Mouse (Mus musculus): ENCODE results near the gene Rmi1.
"Not testable (repeated sequence)": the region's sequence is repeated elsewhere in the genome, so short reads cannot be mapped to it uniquely, and the experiment has no call there.

Gene Rmi1

DNA sequence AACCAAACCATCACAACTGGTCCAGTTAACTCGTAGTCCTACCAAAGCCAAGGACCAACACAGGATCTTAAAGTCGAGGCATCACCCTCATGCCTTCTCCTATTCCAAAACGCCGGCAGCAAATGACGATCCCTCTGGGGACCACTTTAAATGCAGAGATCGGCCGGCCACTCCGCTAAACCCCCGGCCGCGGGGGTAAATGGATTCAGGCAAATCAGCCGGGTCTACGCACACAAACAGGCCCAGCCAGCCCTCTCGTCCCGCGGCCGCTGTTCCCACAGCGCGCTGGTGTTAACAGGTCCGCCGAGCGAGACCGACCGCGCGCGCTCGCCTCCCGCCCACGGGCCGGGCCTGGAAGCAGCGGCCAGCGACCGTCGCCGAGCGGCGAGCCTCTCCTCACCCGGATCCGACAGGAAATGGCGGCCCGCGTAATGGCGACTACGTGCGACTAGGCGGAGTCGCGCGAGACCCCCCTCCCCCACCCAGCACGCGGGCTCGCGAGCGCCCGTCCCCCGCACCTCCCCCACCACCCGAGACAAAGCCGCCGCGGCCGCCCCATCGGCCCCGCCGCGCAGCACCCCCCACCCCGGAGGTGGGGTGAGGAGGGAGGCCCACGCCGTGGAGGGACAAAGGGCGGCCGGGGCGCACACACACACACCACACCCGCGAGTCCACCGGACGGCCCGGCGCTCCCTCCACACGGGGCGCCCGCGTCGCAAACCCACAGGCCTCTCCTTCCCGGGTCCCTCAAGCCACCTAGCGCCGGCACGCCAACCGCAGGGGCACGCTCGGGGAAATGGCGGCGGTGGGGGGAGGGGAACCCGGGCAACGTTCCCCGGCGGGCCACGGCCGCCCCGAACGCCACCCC is 679 bp upstream of the Rmi1 start:
- peak; percentile 70 for DNase-seq (ENCODE audit: low read depth, low spot score)

DNA sequence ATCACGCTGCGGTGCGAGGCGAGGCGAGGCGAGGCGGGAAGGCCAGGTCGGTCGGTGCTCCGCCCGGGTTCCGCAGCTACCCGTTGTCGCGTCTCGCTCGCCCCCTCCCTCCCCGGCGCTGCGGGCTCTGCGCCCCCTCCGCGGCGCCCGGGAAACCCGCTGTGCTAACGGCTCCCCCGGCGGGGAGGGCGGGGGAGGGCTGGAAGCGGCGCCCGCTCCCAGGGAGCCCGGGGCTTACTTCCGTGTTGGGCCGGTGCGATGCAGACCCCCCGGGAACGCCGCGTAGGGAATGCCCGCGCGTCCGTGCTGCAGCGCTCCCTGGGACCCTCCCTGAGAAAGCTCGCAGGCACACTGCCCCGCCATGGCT is 679 bp downstream of the Rmi1 start:
- no peak for DNase-seq (ENCODE audit: low read depth, low spot score)

DNA sequence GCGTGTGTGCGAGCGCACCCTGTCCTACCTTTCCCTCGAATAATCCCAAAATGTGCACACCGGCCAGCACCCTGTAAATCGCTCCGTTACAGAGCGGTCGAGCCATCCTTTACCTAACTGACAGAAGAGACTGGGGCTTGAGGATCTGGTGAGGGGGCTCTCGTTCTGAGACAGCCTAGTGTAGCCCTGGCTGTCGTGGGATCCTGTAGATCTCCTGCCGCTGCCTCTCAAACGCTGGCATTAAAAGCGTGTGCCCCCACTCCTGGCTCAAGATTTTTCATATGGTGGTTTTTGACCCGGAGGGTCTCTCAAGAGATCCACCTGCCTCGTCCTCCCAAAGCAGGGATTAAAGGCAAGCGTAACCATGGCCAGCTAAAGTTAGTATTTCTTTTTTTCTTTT is 1.2 kb downstream of the Rmi1 start, which contains the start of gene Hnrnpk:
TSS of gene Hnrnpk (minus strand) at position 101 of the 400 bp plus-strand sequence.
- not testable (repeated sequence) for DNase-seq (ENCODE audit: low read depth, low spot score)

DNA sequence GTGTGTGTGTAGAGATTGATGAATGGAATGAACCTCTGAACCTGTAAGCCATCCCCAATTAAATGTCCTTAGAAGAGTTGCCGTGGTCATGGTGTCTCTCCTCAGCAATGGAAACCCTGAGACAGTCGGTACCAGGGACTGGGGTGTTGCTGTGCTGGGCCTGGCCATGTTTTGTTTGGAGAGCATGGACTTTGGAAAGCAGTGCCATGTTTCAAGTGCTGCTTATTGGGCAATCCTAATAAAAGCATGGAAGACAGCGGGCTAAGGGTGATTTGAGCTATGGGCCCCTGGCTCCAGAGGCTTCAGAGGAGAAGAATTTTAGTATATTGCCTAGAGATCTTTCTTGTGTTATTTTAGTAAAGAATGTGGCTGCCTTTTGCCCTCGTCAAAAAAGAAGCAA is 9.0 kb downstream of the Rmi1 start:
- DNase-seq (ENCODE audit: low read depth, low spot score): no peak

DNA sequence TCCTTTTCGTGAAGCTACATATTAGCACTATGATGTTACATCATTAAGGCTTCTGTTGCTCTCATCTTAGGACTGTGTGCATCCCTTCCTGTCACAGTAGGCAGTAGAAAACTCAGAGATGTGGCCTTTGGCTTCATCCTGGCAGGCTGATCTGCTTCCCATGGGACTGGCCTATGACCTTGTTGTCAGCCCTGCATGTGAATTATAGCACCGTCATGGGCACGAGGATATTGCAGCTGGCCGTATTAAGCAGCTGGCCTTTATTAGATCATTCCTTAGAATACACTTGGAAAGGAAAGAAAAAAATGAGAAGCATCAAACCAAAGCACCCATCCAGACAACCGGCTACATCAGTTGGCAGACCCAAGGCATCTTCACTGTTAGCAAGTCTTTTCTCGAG is 13.3 kb downstream of the Rmi1 start:
- no peak for DNase-seq (ENCODE audit: low read depth, low spot score)

DNA sequence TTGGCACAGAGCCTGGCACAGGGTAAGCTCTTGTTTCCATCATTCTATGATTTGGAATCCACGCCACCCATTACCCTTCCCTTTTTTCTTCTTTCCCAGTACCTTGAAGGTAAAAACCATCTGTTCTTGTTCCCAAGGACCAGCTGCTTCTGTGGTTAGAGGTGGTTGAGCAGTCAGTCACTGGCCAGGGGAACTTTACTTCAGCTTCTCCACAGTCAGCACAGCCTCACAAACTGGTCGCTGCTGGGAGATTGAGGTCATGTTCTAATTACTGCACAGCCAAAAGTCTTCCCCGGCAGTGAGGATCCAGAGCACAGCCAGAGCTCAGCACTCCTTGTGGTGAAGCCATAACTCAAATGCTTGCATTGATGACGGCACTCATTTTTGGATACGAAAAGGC is 13.8 kb downstream of the Rmi1 start:
- no peak for DNase-seq (ENCODE audit: low read depth, low spot score)

DNA sequence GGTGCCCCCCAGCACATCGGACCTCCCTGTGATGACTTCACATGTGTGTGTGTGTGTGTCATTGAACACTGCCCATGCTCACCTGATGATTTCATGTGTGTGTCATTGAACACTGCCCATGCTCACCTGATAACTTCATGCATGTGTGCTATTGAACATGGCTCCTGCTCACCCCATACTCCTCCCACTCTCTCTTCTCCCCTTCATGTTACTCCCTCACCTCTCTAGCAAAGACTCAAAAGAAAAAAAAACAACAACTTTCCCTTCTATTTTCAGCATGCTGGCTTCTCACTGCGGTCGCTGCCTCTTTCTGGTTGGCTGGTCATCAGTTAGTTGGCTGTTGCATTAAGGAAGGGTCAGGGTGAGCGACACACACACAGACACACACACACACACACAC is 16.6 kb downstream of the Rmi1 start:
- no peak for DNase-seq (ENCODE audit: low read depth, low spot score)

DNA sequence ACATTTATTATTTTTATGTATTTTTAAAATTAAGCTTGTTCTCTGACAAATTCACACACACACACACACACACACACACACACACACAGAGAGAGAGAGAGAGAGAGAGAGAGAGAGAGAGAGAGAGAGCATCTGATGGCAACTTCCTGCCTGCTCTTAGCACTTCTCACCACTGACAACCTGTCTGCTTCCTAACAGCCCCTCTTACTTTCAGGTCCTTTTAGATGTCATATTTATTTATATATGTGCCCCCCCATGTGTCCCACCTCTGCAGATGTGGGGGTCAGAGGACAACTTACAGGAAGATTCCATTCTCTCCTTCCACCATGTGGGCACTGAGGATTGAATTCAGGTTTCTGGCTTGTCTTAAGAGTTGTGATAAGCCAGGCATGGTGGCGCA is 17.2 kb downstream of the Rmi1 start:
- no peak for DNase-seq (ENCODE audit: low read depth, low spot score)

DNA sequence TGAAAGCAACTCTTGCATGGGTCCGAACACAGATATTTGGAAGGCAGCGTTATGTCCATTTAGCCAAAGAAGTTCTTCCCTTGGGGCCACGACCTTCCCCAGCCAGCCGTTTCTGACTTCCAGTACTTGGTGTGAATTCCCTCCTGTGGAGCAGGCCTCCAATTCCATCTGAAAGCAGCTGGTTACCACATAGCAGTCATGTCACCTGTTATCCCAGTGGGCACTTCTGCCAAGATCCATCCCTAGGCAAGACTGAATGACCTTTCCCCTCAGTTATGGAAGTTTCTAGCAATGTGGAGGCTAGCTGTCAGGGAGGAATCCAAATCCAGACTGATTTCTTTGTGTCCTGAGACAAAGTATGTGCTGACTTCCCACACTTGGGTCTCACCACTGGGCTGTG is 19.0 kb downstream of the Rmi1 start:
- DNase-seq (ENCODE audit: low read depth, low spot score): no peak

DNA sequence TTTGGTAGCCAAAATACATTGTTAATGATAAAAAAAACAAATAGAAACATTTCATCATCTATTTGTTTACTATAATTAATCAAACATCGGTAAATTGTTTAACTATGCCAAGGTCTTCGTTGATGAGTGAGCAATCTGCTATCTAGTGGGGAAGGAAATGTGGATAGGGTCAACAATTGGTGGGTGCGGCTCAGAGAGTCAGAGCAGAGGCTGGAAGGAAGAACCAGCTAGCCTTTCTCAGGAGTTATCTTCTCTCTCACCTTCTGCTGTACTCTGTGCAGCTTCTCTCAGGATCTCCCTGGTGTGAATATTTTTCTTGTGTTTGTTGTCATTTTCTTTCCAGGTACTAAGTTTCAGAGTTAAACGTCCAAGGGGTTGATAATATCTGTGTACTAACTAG is 20.2 kb downstream of the Rmi1 start:
- DNase-seq (ENCODE audit: low read depth, low spot score): no peak

DNA sequence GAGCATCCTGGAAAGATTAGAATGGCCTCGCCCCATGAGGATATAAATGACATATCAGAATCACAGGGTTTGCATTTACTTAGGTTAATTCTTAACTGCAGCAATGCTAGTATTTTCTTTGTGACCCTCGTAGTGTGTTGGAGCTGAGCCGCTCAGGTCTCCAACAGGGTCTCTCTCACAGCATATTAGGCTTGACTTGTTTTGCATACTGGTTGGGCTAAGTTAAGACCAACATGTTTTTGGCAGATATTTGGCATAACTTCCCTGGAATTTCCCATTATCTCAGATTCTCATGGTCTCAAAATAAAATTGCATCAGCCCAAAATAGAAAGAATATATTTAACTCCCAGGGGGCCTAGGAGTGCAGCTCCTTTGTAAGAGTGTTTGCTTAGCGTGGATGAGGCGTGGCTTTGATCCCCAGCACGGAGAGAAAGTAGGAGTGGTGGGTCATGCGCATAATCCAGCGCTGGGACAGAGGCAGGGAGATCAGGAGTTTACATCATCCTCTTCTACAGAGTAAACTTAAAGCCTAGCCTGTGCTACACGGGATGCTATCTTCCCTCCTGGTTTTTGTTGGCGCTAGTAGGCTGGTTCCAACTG is 21.1 kb downstream of the Rmi1 start:
- DNase-seq (ENCODE audit: low read depth, low spot score): no peak

DNA sequence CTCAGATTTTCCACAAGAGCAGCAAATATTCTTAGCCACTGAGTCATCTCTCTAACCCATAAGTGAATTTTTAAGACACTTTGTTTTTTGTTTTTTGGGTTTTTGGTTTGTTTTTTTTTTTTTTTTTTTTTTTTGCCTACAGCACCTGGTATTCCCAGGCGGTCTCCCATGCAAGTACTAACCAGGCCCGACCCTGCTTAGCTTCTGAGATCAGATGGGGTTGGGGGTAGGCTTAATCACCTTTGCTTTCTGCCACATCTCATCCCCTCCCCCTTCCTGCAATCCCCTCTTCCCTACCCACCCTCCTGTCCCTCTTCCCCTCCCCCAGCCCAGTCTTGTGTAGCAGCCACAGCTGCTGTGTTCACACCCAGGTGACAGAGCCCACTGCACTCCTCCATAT is 37.7 kb downstream of the Rmi1 start:
- no peak for DNase-seq (ENCODE audit: low read depth, low spot score)

DNA sequence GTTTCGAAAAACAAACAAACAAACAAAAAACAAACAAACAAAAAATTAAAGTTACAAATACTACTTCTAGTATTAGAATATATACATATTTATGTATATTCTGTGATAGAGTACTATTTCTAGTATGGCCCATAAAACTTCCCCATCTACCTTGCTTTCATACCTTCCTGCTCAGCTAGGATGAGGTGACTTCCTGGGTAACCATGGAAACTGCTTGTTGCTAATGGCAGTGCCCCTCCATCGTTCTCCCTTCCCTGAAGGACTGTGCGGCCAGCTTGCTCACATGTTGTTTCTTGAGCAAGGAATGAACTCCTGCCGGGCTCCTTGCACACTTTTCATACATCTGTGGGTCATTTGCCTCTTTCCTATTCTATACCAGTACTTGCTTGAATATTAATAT is 41.3 kb downstream of the Rmi1 start:
- DNase-seq (ENCODE audit: low read depth, low spot score): no peak

DNA sequence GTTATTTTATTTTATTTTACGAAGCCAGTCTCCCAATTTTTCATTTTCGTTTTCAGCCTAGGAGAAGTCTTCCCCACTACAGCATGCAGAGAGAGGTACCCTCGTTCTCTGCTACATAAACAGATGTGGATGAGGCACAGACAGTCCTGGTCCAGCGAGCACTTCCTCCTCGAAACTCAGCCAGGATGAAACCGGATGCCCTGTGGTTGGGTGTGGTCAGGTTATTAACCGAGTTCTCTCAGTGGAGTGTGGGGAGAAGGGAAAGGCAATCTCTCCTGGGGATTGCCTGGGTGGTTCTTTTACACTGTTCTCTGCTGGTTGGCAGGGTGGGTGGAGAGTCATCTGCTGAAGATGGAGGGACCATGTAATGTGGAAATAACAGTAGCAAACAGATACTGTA is 41.7 kb downstream of the Rmi1 start:
- no peak for DNase-seq (ENCODE audit: low read depth, low spot score)

DNA sequence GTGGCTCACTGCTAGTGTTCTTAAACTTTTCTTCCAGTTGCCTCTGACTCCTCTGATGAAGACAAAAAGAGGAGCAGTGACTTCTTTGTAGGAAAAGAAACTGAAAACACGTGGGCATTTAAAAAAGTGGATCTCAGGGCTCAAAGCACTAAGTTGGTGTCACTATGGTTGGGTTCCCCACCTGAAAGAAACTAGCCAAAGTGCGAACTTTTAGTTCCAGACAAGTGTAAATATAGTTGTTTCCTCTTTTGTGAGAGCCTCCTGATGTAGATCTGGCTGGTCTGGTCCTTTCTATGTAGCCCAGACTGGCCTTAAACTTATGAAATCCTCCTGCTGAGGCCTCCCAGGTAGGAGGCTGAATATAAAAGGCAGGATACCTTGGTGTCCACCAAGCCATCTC is 44.5 kb downstream of the Rmi1 start:
- DNase-seq (ENCODE audit: low read depth, low spot score): no peak

DNA sequence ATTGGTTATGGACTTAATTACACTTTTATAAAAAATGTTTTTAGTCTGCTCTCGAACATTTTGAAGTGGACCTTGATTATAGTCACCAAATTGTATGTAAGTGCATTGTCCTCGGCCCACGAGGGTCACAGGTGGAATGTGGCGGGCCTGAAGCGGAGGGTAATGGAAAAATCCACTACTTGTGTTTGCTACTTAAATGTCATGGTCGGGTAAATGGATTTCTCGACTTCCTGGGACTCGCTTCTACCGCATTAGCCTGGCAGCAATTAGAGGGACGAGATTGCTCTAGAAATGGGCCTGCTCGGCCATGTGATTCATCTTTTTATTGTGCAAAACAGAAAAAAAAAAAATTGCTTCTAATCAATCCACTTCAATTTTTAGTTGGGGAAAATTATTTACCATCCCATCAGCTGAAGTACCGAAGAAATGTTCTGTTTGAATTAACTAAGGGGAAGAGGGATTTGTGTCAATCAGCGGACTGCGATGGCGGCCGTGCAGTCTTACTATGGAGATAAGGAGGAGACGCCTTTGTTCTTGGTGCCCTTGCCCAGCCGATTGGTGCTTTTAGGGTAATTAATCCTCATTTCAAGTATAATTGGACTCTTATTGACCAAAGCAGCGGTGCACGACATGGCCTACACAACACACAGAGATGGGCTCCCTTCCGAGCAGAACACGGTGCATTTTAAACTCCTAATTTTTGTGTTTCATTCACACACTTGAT is 48.6 kb downstream of the Rmi1 start:
- no peak for DNase-seq (ENCODE audit: low read depth, low spot score)

DNA sequence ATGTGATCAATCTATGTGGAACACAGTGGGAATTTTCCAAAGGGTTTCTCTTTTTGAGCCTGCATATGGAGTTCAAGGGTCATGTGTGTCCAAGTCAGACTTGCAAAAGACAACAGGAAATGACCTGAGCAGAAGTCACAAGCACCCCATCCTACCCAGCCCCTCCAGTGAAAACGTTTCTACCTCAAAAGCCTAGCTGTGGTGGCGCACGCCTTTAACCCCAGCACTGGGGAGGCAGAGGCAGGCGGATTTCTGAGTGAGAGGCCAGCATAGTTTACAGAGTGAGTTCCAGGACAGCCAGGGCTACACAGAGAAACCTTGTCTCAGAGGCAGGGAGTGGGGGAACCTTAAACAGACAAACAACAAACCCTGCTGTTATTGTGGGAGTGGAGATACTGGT is 50.2 kb downstream of the Rmi1 start:
- DNase-seq (ENCODE audit: low read depth, low spot score): no peak

DNA sequence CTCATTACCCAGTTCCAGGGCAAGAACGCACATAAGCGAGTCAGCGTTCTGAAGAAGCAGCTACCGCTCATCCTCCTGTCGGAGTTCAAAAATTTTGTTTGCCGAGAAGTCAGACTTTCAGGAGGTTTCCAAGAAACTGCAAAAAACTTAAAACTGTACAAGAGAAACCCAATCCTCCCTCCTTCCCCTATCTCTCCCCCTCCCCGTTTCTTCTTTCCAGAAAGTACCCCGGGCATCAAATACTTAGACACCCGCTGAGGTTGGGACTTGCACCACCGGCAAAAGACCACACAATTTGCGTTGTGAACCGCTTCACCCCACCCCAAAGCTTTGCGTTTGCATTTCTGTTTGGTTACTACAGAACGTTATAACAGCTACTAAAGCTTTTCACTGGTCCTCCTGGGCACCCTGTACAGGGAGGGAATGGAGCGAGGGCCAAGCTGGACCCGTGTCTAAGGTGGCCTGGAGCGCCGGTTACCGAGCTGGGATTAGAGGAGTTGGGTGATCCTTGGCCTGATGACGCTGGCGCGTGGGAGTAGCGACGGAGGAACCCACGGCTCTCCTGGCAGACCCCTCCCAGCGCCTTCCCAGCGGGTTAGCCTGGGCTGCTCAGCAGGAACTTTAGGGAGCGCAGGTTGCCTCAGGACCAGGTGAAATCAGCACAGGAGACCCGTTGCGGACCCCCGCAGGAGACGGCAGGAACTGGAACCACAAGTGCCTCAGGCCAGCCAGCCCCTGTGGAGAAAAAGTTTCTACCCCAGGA is 50.8 kb downstream of the Rmi1 start:
- DNase-seq (ENCODE audit: low read depth, low spot score): no peak

DNA sequence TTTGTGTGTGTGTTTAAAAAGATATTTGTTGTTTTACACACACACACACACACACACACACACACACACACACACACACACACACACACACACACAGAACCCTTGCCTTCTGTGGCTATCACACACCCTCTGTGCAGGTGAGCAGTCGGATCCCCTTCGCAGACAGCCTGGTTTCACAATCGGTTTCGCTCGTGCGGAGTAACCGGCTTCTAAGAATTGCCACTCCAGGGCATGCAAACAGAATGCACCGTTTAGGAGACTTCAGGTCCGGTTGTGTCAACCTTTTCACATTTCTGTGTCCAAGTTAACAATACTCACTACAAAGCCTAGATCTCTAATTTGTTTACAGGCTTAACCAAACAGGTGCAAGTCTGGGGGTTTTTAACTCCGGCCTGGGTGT is 51.5 kb downstream of the Rmi1 start:
- no peak for DNase-seq (ENCODE audit: low read depth, low spot score)

DNA sequence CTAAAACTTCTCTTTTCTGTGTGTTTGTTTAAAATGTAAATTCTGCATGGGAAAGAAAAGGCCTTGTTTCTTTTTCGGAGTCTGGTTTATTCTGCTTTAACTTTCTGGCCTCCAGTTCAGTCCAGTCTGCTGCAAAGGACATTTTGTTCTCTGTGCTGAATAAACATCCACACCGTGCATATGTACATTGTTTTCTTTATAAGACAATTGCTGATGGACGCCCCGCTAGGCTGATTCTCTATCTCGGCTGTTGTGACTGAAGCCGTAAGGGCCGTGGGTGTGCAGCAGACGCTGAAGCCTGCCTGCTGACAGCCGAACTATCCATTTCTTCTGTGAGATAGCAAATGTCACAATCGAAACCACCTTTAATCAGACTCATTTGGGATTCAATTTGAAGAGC is 54.5 kb downstream of the Rmi1 start:
- DNase-seq (ENCODE audit: low read depth, low spot score): no peak

DNA sequence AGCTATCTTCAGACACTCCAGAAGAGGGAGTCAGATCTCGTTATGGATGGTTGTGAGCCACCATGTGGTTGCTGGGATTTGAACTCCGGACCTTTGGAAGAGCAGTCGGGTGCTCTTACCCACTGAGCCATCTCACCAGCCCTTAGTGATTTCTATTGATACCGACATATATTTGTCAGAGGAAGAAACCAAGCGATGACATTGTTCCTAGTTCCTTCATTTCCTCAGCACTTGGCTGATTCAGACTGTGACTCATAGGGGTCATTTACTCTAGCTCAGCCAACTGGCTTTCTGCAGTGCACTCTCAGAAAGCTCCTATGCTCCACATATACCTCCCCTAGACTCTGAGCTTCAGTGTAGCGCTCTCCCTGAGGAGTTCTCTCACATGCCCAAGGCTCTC is 56.8 kb downstream of the Rmi1 start:
- DNase-seq (ENCODE audit: low read depth, low spot score): not testable (repeated sequence)
